In the genomic region with DNA sequence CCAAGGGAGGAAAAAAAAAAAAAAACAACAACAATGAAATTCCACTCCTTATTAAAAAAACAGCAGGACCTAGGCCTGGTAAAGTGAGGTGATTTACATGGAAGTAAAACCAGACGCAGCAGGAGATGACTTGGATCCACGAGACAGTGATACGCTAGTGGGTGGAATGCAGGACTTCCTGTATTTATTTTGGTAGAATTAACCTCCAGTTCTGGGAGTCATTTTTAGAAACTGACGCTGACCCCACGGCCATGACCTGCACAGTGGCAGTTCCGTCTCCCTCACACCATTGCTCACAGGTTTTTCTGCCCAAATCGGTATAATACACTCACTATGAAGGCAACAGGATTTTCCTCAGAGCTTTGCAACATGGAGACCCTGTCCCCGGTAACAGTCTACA, we compare ENCODE assay signal across 10 mouse cellular contexts. TPM values are rescaled to one million over a fixed set of nuclear protein-coding genes. Genes with fewer than 3 reads are reported as not detected.
A peak's percentile ranks its signal among the peaks of the same experiment; 100 is the strongest.
DNase-seq lines count a peak whose midpoint lies in the region; ATAC-seq and TF ChIP-seq lines count a peak whose summit lies in the region.
"Had no signal": no experiment of that assay in that cellular context is flagged by ENCODE, and none has a peak within 500 bp of the region (broad histone marks: within the 10 kb centered on the region; RNA-seq: fewer than 3 reads in every experiment).

No protein-coding gene starts in this region.

- no peak for DNase-seq in liver, embryonic 11.5 days (ENCODE audit: low spot score)
- DNase-seq in kidney, adult 18-20 months, result peak; percentile 41
- DNase-seq in cerebellum, adult 18-20 months, result no peak
- DNase-seq: cerebellum, adult 11 months had no signal

- H3K79me2 ChIP-seq in macrophage (ENCODE audit: inconsistent target), result peaks cover 91% of the 10 kb centered on the region

- no peaks in the 10 kb centered on the region; the same call in 1 of the 2 replicates for H3K27me3 ChIP-seq in liver, embryonic 12.5 days (replicated peaks)
- no peaks in the 10 kb centered on the region for H3K27me3 ChIP-seq in liver, embryonic 11.5 days (replicated peaks; ENCODE audit: control insufficient read depth, insufficient read depth, low read length)
- H3K27me3 ChIP-seq: midbrain, embryonic 15.5 days; Patski had no signal

- no peaks in the 10 kb centered on the region for H3K9me3 ChIP-seq in liver, embryonic 12.5 days (replicated peaks)
- no peaks in the 10 kb centered on the region for H3K9me3 ChIP-seq in liver, embryonic 11.5 days (ENCODE audit: control insufficient read depth, low read length)
- H3K9me3 ChIP-seq: midbrain, embryonic 15.5 days had no signal

- no peak for ATAC-seq in liver, embryonic 12.5 days
- ATAC-seq in liver, embryonic 11.5 days (replicated peaks; ENCODE audit: low FRiP score), result no peak
- ATAC-seq in erythroid progenitor cell, adult 5-6 weeks (replicated peaks; ENCODE audit: low FRiP score, poor library complexity, severe bottlenecking), result no peak
- ATAC-seq: midbrain, embryonic 15.5 days; Patski had no signal

- no peak overlapping the region for H3K9ac ChIP-seq in liver, embryonic 12.5 days
- H3K9ac ChIP-seq in liver, embryonic 11.5 days (ENCODE audit: low read depth, low read length), result no peak overlapping the region
- H3K9ac ChIP-seq: midbrain, embryonic 15.5 days had no signal

- H3K36me3 ChIP-seq in liver, embryonic 12.5 days, result no peaks in the 10 kb centered on the region
- no peaks in the 10 kb centered on the region for H3K36me3 ChIP-seq in liver, embryonic 11.5 days (ENCODE audit: control insufficient read depth, insufficient read depth, low read length)
- H3K36me3 ChIP-seq in macrophage (ENCODE audit: inconsistent target), result no peaks in the 10 kb centered on the region
- H3K36me3 ChIP-seq: midbrain, embryonic 15.5 days had no signal

- no peak for TF ChIP-seq POLR2A in embryonic fibroblast, embryonic 13.5 days (IDR thresholded peaks at IDR 0.05; ENCODE audit: low read depth, low read length)

- no peak overlapping the region for H3K4me3 ChIP-seq in liver, embryonic 12.5 days
- H3K4me3 ChIP-seq in liver, embryonic 11.5 days (ENCODE audit: low read depth, low read length), result no peak overlapping the region
- no peak overlapping the region for H3K4me3 ChIP-seq in embryonic fibroblast, embryonic 13.5 days (ENCODE audit: insufficient read depth, low read length)
- H3K4me3 ChIP-seq in macrophage (ENCODE audit: inconsistent target), result no peak overlapping the region; the same call in 1 of the 2 replicates
- H3K4me3 ChIP-seq: midbrain, embryonic 15.5 days had no signal

- no peak overlapping the region for H3K4me2 ChIP-seq in liver, embryonic 12.5 days
- no peak overlapping the region for H3K4me2 ChIP-seq in liver, embryonic 11.5 days
- H3K4me2 ChIP-seq: midbrain, embryonic 15.5 days had no signal

- H3K27ac ChIP-seq in liver, embryonic 12.5 days, result 0 out of 2 replicates have a peak overlapping the region, but pooled peaks have one; percentile 20
- H3K27ac ChIP-seq in liver, embryonic 11.5 days (ENCODE audit: low read depth, low read length), result no peak overlapping the region
- peak overlapping the region; percentile 59 for H3K27ac ChIP-seq in embryonic fibroblast, embryonic 13.5 days (ENCODE audit: insufficient read depth, low read length)
- peak overlapping the region; percentile 85 for H3K27ac ChIP-seq in macrophage

- peaks cover 23% of the 10 kb centered on the region; the same call in 1 of the 2 replicates for H3K4me1 ChIP-seq in liver, embryonic 12.5 days
- H3K4me1 ChIP-seq in liver, embryonic 11.5 days (replicated peaks; ENCODE audit: control insufficient read depth, insufficient read depth, low read length), result peaks cover 10% of the 10 kb centered on the region
- peaks cover 26% of the 10 kb centered on the region for H3K4me1 ChIP-seq in embryonic fibroblast, embryonic 13.5 days (ENCODE audit: control insufficient read depth, insufficient read depth, low read length)

- WGBS in liver, embryonic 12.5 days (ENCODE audit: insufficient replicate concordance), result 36% methylated on average over 8 of the region's 8 CpGs
- 38% methylated on average over 8 of the region's 8 CpGs for WGBS in liver, embryonic 11.5 days
- 20% methylated on average over 8 of the region's 8 CpGs for WGBS in macrophage (ENCODE audit: missing documents)

- TF ChIP-seq CTCF in embryonic fibroblast, embryonic 13.5 days (IDR thresholded peaks at IDR 0.05; ENCODE audit: borderline replicate concordance, insufficient read depth, low read length), result no peak

RNA-seq across cellular contexts. Expression of gene Apbb2, which starts 14.8 kb away (rescaled TPM):
- polyA plus RNA-seq in liver, embryonic 12.5 days (2016; fragmentation: Nextera tagmentation; extraction: Ambion mirVana), result 5.9 and 6.1 TPM in 2 replicates
- 11.7 and 14.2 TPM in 2 replicates for polyA plus RNA-seq in liver, embryonic 11.5 days (2014; fragmentation: Nextera tagmentation; extraction: Ambion mirVana)
- polyA plus RNA-seq in embryonic fibroblast, embryonic 13.5 days (2011; ENCODE audit: insufficient read length, low read depth, missing spikeins), result 71.9 and 88.0 TPM in 2 replicates
- 100 to 1,000 TPM in 9 of 26 experiments, 10 to 100 TPM in 17; 10.0 to 143 (median 61.4) TPM for total RNA-seq in macrophage (2018; cell fraction: chromatin; rRNA removed)
- 10 to 100 TPM in 13 of 26 experiments, 1 to 10 TPM in 13; 2.5 to 19.6 (median 11.7) TPM for total RNA-seq in macrophage (2018; cell fraction: cytosol; rRNA removed)
- 100 to 1,000 TPM in 1 of 26 experiments, 10 to 100 TPM in 20, 1 to 10 TPM in 5; 5.7 to 116 (median 30.8) TPM for total RNA-seq in macrophage (2018; cell fraction: nucleus; rRNA removed)
- 5.8 to 10.8 TPM (median 7.8 TPM) in 3 replicates for polyA plus RNA-seq in macrophage (2018)
- 1.3 and 3.2 TPM in 2 replicates for total RNA-seq in erythroid progenitor cell, adult 5-6 weeks (2015; ENCODE audit: low replicate concordance)
- not detected in 2 replicates for total RNA-seq in erythroid progenitor cell, adult 5-6 weeks (2017; ENCODE audit: low replicate concordance)
